Mouse (Mus musculus): ENCODE measurements around the gene Slc4a1ap.

- TF ChIP-seq CTCF (conservative IDR thresholded peaks at IDR 0.05 in 1 of 2, IDR thresholded peaks at IDR 0.05 in 1 of 2; ENCODE audit: low read depth in 2 of 2, low read length in 2 of 2) = no peak
- TF ChIP-seq POLR2A (IDR thresholded peaks at IDR 0.05; ENCODE audit: low read depth, low read length) = no peak
- no peak for TF ChIP-seq ZNF384 (IDR thresholded peaks at IDR 0.05; ENCODE audit: low read depth, low read length)
- no peak for TF ChIP-seq HCFC1 (IDR thresholded peaks at IDR 0.05; ENCODE audit: low read depth, low read length)
- no peak for TF ChIP-seq MYC (IDR thresholded peaks at IDR 0.05; ENCODE audit: low read depth, low read length)
- TF ChIP-seq RAD21 (IDR thresholded peaks at IDR 0.05; ENCODE audit: low read depth, low read length) = no peak
- TF ChIP-seq UBTF (IDR thresholded peaks at IDR 0.05; ENCODE audit: low read depth, low read length) = no peak
Observed at GRCm38 (mm10) chr5:31567951-31568657, 41.3 kb downstream of the Slc4a1ap start.
